Mouse (Mus musculus) ES-Bruce4 (cell line): ENCODE results near the gene Snap25. TPM values are rescaled to one million over a fixed set of nuclear protein-coding genes. Genes with fewer than 3 reads are reported as not detected.

Experiments used
- H3K27ac ChIP-seq: 2 replicates; pipeline ENCODE4 v1.5.1; 2012; ENCODE audit warnings: low read length, inconsistent platforms; ENCODE audit not compliant: insufficient read depth
- H3K27me3 ChIP-seq: 2 replicates; pipeline ENCODE4 v1.6.1; 2012; ENCODE audit warnings: mild to moderate bottlenecking, low read length, inconsistent platforms; ENCODE audit not compliant: control insufficient read depth, poor library complexity, insufficient read depth, severe bottlenecking
- H3K36me3 ChIP-seq: 2 replicates; pipeline ENCODE4 v1.6.1; 2012; ENCODE audit warnings: inconsistent platforms, mild to moderate bottlenecking, low read length, moderate library complexity; ENCODE audit not compliant: control insufficient read depth, poor library complexity, insufficient read depth, severe bottlenecking
- H3K4me1 ChIP-seq: one replicate; pipeline ENCODE4 v1.8.1; 2011; ENCODE audit warnings: low read length; ENCODE audit not compliant: control insufficient read depth, insufficient read depth
- H3K4me3 ChIP-seq: 2 replicates; pipeline ENCODE4 v1.5.1; 2011; ENCODE audit warnings: low read depth, mild to moderate bottlenecking, low read length
- H3K9ac ChIP-seq: 2 replicates; pipeline ENCODE4 v1.6.1; 2012; ENCODE audit warnings: low read depth, mild to moderate bottlenecking, inconsistent platforms; ENCODE audit not compliant: poor library complexity, severe bottlenecking
- H3K9me3 ChIP-seq: replicated peaks from 2 replicates; pipeline ENCODE4 v1.6.1; 2012; ENCODE audit warnings: mild to moderate bottlenecking, low read length, inconsistent platforms; ENCODE audit not compliant: control insufficient read depth, poor library complexity, insufficient read depth, severe bottlenecking
- CTCF ChIP-seq: IDR thresholded peaks from one replicate; pipeline ENCODE4 v1.8.1; 2011; ENCODE audit warnings: low read depth, low read length
- EP300 ChIP-seq: IDR thresholded peaks from 2 replicates; pipeline ENCODE4 v1.6.1; 2011; ENCODE audit warnings: low read depth, low read length; ENCODE audit not compliant: insufficient read depth
- POLR2A ChIP-seq: IDR thresholded peaks from one replicate; pipeline ENCODE4 v1.8.1; 2011; ENCODE audit warnings: low read length; ENCODE audit not compliant: insufficient read depth
- polyA plus RNA-seq: library from polyadenylated mRNA; stranded (reverse); fragments of >200 nt; gene quantifications from 2 replicates; pipeline ENCODE4 v1.2.4, GENCODE M21; 2011; ENCODE audit warnings: low read depth; ENCODE audit not compliant: missing spikeins, insufficient read depth, insufficient read length

Gene Snap25
- polyA plus RNA-seq = 0.72 and 1.0 TPM in 2 replicates

DNA sequence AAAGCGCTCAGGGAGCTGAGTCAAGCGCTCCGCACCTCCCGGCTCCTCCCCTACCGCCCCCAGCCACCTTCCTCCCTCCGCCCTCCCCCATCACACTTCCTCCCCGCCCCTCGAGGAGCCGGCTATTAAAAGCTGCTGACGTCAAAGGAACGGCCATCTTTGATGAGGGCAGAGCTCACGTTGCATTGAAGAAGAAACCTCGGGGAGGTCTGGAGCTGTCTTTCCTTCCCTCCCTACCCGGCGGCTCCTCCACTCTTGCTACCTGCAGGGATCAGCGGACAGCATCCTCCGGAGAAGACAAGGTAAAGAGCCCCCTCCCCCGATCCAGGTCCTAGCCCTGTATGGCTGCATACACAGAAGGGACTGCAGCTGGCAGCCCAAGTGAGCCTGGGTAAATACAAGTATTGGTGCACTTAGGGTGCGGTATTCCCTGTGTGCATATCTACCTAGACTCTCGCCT, at the start of gene Snap25:
Snap25 (plus strand) TSS at position 155 of the 460 bp plus-strand sequence.
- no peaks in the 10 kb centered on the region for H3K4me1 ChIP-seq
- H3K9me3 ChIP-seq = no peaks in the 10 kb centered on the region
- TF ChIP-seq POLR2A = no peak
- TF ChIP-seq CTCF = no peak
- 0 out of 2 replicates have a peak, but pooled peaks have one; percentile 14 for TF ChIP-seq EP300
- no peak within 1 kb of the TSS for H3K9ac ChIP-seq
- peak within 1 kb of the TSS; percentile 74 for H3K4me3 ChIP-seq
- no peaks in the 10 kb centered on the region for H3K27me3 ChIP-seq
- no peak within 1 kb of the TSS for H3K27ac ChIP-seq
- H3K36me3 ChIP-seq = no peaks in the 10 kb centered on the region

DNA sequence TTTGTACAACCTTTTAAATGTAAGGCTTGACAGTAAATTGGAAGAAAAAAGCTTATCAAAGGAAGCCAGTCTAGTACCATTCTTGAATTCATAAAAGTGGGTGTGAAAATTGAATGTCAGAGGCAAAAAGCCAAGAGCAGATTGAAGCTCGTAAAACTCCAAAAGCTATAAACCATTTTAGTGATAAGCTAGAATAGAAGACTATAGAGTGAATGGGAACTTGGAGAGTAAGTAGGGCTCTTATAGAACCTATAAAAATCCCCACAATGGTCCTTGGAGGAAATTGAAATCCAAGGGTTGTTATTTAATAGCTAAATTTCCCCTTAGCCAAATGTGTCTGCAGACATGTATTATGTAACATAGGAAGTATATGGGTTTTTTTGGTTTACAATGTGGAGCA, 46.3 kb upstream of the Snap25 start:
- H3K27me3 ChIP-seq = no peaks in the 10 kb centered on the region
- no peaks in the 10 kb centered on the region for H3K9me3 ChIP-seq
- H3K4me3 ChIP-seq = no peak overlapping the region
- H3K4me1 ChIP-seq = no peaks in the 10 kb centered on the region
- TF ChIP-seq CTCF (no peak), EP300 (no peak), POLR2A (no peak)
- H3K27ac ChIP-seq = no peak overlapping the region
- H3K9ac ChIP-seq = no peak overlapping the region
- H3K36me3 ChIP-seq = no peaks in the 10 kb centered on the region

DNA sequence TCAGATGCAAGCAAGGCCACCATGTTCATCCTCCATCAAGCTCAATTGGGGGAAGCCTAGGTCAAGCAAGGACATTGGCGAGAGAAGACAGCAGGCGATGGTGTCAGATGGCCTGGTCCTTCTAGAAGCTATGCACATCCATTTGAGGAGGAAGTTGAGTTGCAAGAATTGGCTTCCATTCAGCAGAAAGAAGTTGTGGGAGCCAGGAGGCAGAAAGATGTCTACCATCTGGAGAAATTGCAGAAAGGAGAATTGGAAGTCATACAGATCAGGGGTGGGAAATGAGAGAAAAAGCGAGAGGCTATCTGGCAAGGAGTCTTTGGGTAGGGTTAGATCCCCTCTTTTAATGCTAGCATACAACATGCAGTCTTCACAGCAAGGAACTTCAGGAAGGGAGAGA, 44.1 kb upstream of the Snap25 start:
- Histone ChIP-seq H3K9ac (no peak overlapping the region), H3K27ac (no peak overlapping the region), H3K4me3 (no peak overlapping the region), H3K27me3 (no peaks in the 10 kb centered on the region; the same call in 1 of the 2 replicates), H3K4me1 (no peaks in the 10 kb centered on the region), H3K9me3 (no peaks in the 10 kb centered on the region), H3K36me3 (no peaks in the 10 kb centered on the region)
- TF ChIP-seq CTCF = no peak
- TF ChIP-seq POLR2A = no peak
- TF ChIP-seq EP300 = no peak

DNA sequence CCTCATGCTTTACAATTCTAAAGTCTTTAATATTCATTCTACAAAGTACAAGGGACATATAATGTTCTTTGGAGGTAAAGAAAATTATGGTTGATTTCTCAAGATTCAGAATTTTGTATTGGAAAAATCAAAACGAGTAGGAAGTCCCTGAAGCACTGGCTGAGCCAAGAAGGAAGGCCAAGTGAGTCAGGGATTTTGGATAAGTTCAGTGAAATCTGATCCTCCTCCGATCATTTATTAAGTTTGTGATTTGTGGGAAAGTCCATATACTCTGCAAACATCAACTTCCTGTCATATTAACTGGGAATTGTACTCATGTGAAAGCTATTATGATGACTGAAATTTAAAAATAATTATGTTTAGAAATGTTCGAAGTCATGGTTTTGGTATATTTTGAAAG, 43.6 kb upstream of the Snap25 start:
- H3K9ac ChIP-seq = no peak overlapping the region
- TF ChIP-seq CTCF (no peak), POLR2A (no peak), EP300 (no peak)
- no peaks in the 10 kb centered on the region for H3K36me3 ChIP-seq
- H3K4me3 ChIP-seq = no peak overlapping the region
- H3K9me3 ChIP-seq = no peaks in the 10 kb centered on the region
- H3K27ac ChIP-seq = no peak overlapping the region
- H3K27me3 ChIP-seq = no peaks in the 10 kb centered on the region; the same call in 1 of the 2 replicates
- H3K4me1 ChIP-seq = no peaks in the 10 kb centered on the region

DNA sequence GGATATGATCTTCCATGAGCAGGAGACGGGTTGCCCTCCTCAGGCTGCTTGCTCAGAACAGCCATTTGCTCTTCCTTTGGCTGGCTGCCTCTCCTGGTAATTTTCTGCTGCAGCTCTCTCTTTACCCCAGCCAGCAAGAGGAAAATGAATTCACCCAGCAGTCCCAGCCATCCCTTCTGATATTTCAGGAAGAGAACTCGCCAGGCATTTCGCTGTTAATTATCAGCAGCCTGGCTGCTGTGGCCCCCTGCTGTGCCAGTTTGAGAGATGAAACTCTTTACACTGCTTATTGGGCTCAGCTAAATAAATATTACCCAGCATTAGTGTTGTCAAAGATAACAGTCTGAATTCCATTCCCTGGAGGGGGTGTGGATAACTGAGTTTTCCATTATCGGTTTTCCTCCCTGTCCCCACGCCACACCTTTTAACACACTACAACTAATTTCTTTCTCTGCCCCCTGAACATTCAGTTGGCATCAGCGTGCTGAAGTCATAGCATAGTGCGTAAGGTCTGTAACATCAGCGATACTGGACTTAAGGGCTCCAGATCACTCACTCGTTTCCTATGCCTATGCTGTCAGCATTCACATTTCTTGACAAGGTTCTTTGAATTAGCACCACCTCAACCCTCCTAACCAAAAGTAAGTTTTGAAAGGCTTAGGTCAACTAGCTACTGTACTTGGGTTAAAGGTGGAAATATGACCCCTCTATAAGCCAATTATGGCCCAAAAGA, 42.5 kb upstream of the Snap25 start:
- no peak overlapping the region for H3K4me3 ChIP-seq
- TF ChIP-seq EP300 (no peak), CTCF (no peak), POLR2A (no peak)

DNA sequence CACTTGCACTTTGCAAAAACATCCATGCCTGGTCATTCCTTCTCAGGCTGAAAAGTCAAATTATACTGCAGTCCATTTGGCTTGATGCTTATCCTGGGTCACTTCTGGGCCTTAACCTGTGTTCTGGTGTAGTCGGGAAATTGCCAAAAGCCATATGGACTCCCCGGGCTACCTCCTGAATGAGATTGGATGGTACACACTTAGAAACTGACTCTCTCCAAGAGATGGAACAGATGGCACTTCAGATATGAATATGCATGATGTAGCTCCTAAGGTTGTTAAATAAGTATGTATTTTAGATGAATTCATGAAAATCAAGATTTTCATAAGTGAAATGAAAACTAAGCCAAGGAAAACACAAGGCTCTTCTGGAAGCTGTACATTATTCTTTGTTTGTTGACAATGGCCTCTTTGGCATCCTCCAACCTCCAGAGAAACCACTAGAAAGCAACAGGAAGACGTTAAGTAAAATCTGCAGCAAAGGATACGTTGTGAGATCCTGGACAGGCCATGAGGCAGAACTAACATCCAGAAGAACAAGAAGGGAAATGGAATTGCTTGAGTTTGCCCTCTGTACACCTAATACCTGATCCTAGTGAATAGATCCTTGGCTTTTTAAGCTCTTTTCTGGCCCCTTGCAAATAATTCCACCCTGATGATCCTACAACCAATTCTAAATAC, 39.0 kb upstream of the Snap25 start:
- TF ChIP-seq POLR2A (no peak), EP300 (no peak), CTCF (no peak)
- no peaks in the 10 kb centered on the region; the same call in 1 of the 2 replicates for H3K27me3 ChIP-seq
- peaks cover 3% of the 10 kb centered on the region for H3K4me1 ChIP-seq
- no peak overlapping the region for H3K27ac ChIP-seq
- H3K36me3 ChIP-seq = no peaks in the 10 kb centered on the region
- no peak overlapping the region for H3K9ac ChIP-seq
- no peak overlapping the region for H3K4me3 ChIP-seq
- H3K9me3 ChIP-seq = no peaks in the 10 kb centered on the region

More for the DNA sequence above, 42.5 kb upstream of the Snap25 start:
- Histone ChIP-seq H3K9me3 (no peaks in the 10 kb centered on the region), H3K4me1 (no peaks in the 10 kb centered on the region), H3K27ac (no peak overlapping the region), H3K27me3 (no peaks in the 10 kb centered on the region; the same call in 1 of the 2 replicates), H3K36me3 (no peaks in the 10 kb centered on the region), H3K9ac (no peak overlapping the region)
